Mouse (Mus musculus) heart, adult 2 months (tissue): ENCODE data around the gene Fbxw8.

Experiments
- CTCF ChIP-seq: fragments of 200-600 bp; IDR thresholded peaks from 2 replicates; pipeline ENCODE4 v1.8.1; 2022; ENCODE audit warnings: antibody characterized with exemption, mild to moderate bottlenecking, moderate library complexity
- EP300 ChIP-seq: fragments of 200-500 bp; IDR thresholded peaks from 2 replicates; pipeline ENCODE4 v1.6.1; 2011; ENCODE audit warnings: low read depth, low read length, control low read depth; ENCODE audit not compliant: insufficient read depth
- POLR2A ChIP-seq: fragments of 200-500 bp; IDR thresholded peaks from 2 replicates; pipeline ENCODE4 v1.6.1; 2011; ENCODE audit warnings: mild to moderate bottlenecking, low read depth, low read length, control low read depth; ENCODE audit not compliant: insufficient read depth

GRCm38 (mm10) chr5:118084171-118084727, 71.0 kb downstream of the Fbxw8 start:
- TF ChIP-seq CTCF (no peak), POLR2A (no peak), EP300 (no peak)
